In the genomic region with DNA sequence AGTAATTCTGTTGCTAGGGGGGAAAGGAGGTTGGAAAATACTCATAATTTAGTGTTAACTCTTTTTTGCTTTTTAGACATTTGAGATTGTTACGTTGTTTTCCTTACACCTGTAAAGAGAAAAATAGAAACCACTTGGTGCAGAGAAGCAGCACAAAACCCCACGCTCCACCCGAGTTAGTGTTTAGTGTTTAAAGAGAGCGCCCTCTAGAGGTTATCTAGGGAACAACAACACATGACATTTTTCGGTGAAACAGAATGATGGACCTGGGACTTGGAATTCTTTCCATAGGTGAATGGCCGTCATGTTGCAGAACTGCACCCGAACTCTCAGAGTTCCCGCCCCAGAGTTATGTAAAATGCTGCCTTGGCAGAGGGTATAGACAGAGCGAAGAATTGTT, we compare ENCODE assay signal across 10 mouse cellular contexts. TPM values are rescaled to one million over a fixed set of nuclear protein-coding genes. Genes with fewer than 3 reads are reported as not detected.
A peak's percentile ranks its signal among the peaks of the same experiment; 100 is the strongest.
DNase-seq lines count a peak whose midpoint lies in the region; ATAC-seq and TF ChIP-seq lines count a peak whose summit lies in the region.
"Had no signal": no experiment of that assay in that cellular context is flagged by ENCODE, and none has a peak within 500 bp of the region (broad histone marks: within the 10 kb centered on the region; RNA-seq: fewer than 3 reads in every experiment).

No protein-coding gene starts in this region.

- dilution Hi-C loops in CH12.LX (cut with MboI; ENCODE audit: extremely low pct_ligation_motif_present, extremely low pct_unique_long_range_greater_than_20kb, low sequenced_read_pairs) = no loop called here

- no peak for TF ChIP-seq POLR2A in CH12.LX (IDR thresholded peaks at IDR 0.05; ENCODE audit: low read depth, low read length)

- in situ Hi-C loops in CH12.LX (cut with MboI; ENCODE audit: low pct_ligation_motif_present, low pct_unique_long_range_greater_than_20kb, low sequenced_read_pairs) = no loop called here

- peak; percentile 66 for DNase-seq in hindbrain, embryonic 14.5 days (ENCODE audit: low spot score)
- no peak for DNase-seq in hindbrain, embryonic 10.5 days (ENCODE audit: low spot score)
- DNase-seq in CH12.LX (ENCODE audit: extremely low read depth) = peak; percentile 54
- peak; percentile 24 to 53 for DNase-seq in adrenal gland, postnatal 36 days
- DNase-seq in left cerebral cortex, postnatal 25 days (ENCODE audit: low spot score in 2 of 2) = peak; percentile 41 to 56
- DNase-seq in stomach, postnatal 0 days (ENCODE audit: low spot score) = no peak
- DNase-seq in right cerebral cortex, postnatal 25 days = no peak

- TF ChIP-seq RAD21 in CH12.LX (IDR thresholded peaks at IDR 0.05; ENCODE audit: low read depth, low read length) = peak; percentile 44

- H3K36me3 ChIP-seq in hindbrain, embryonic 14.5 days (replicated peaks; ENCODE audit: control insufficient read depth, insufficient read depth) = no peaks in the 10 kb centered on the region
- no peaks in the 10 kb centered on the region for H3K36me3 ChIP-seq in hindbrain, embryonic 10.5 days
- H3K36me3 ChIP-seq in CH12.LX (replicated peaks in 1 of 2; ENCODE audit: control insufficient read depth in 1 of 2, insufficient read depth in 1 of 2, low read length in 1 of 2) = no peaks in the 10 kb centered on the region
- H3K36me3 ChIP-seq in stomach, postnatal 0 days (ENCODE audit: control insufficient read depth, insufficient read depth, low read length) = no peaks in the 10 kb centered on the region
- H3K36me3 ChIP-seq: embryonic facial prominence, embryonic 15.5 days; limb, embryonic 15.5 days had no signal

- H3K79me2 ChIP-seq in CH12.LX (replicated peaks; ENCODE audit: control insufficient read depth, extremely low read depth, insufficient read depth, poor library complexity, severe bottlenecking) = no peaks in the 10 kb centered on the region

- no peak for ATAC-seq in hindbrain, embryonic 14.5 days (ENCODE audit: low FRiP score)
- peak; percentile 76 for ATAC-seq in erythroblast, adult 5-6 weeks (replicated peaks; ENCODE audit: low FRiP score, poor library complexity, severe bottlenecking)
- ATAC-seq in stomach, postnatal 0 days (ENCODE audit: low FRiP score, low TSS enrichment) = no peak

- intact Hi-C loops in left cerebral cortex, postnatal 25 days (cut with DNase I) = loop anchor here (2.0 kb wide), 1 partner anchor 57 kb away; no protein-coding TSS in a partner anchor

- H3K27ac ChIP-seq in hindbrain, embryonic 14.5 days = no peak overlapping the region
- no peak overlapping the region for H3K27ac ChIP-seq in hindbrain, embryonic 10.5 days
- H3K27ac ChIP-seq in CH12.LX (ENCODE audit: insufficient read depth, low read depth) = no peak overlapping the region
- H3K27ac ChIP-seq in stomach, postnatal 0 days (replicated peaks) = no peak overlapping the region
- H3K27ac ChIP-seq: embryonic facial prominence, embryonic 15.5 days; limb, embryonic 15.5 days had no signal

- H3K9ac ChIP-seq in hindbrain, embryonic 14.5 days = no peak overlapping the region
- no peak overlapping the region for H3K9ac ChIP-seq in CH12.LX (ENCODE audit: insufficient read depth, low read depth)
- no peak overlapping the region for H3K9ac ChIP-seq in stomach, postnatal 0 days (ENCODE audit: low read length)
- H3K9ac ChIP-seq: embryonic facial prominence, embryonic 15.5 days; limb, embryonic 15.5 days had no signal

- WGBS in hindbrain, embryonic 14.5 days = 30% methylated on average over 9 of the region's 9 CpGs
- 30% methylated on average over 9 of the region's 9 CpGs for WGBS in hindbrain, embryonic 10.5 days
- WGBS in stomach, postnatal 0 days = 12% methylated on average over 9 of the region's 9 CpGs

- H3K9me3 ChIP-seq in hindbrain, embryonic 14.5 days (ENCODE audit: control insufficient read depth, low read length) = no peaks in the 10 kb centered on the region
- 0 out of 2 replicates have a peak, but pooled peaks cover under 1% of the 10 kb centered on the region for H3K9me3 ChIP-seq in hindbrain, embryonic 10.5 days
- peaks cover 3% of the 10 kb centered on the region for H3K9me3 ChIP-seq in CH12.LX (replicated peaks; ENCODE audit: low read length)
- no peaks in the 10 kb centered on the region for H3K9me3 ChIP-seq in stomach, postnatal 0 days (ENCODE audit: control insufficient read depth, low read length)
- H3K9me3 ChIP-seq: embryonic facial prominence, embryonic 15.5 days; limb, embryonic 15.5 days had no signal

- no peak overlapping the region for H3K4me2 ChIP-seq in hindbrain, embryonic 14.5 days (replicated peaks)
- no peak overlapping the region for H3K4me2 ChIP-seq in CH12.LX (ENCODE audit: insufficient read depth, low read depth, poor library complexity, severe bottlenecking)
- H3K4me2 ChIP-seq in stomach, postnatal 0 days (replicated peaks; ENCODE audit: low read depth) = no peak overlapping the region
- H3K4me2 ChIP-seq: embryonic facial prominence, embryonic 15.5 days; limb, embryonic 15.5 days had no signal

- TF ChIP-seq CTCF in CH12.LX (conservative IDR thresholded peaks at IDR 0.05 in 1 of 2, IDR thresholded peaks at IDR 0.05 in 1 of 2; ENCODE audit: low read depth in 2 of 2, low read length in 2 of 2) = peak; percentile 83 to 97
- peak; percentile 83 for TF ChIP-seq CTCF in stomach, postnatal 0 days (IDR thresholded peaks at IDR 0.05; ENCODE audit: low read depth)

- H3K4me1 ChIP-seq in hindbrain, embryonic 14.5 days (replicated peaks; ENCODE audit: control insufficient read depth, insufficient read depth, low read length) = no peaks in the 10 kb centered on the region
- H3K4me1 ChIP-seq in hindbrain, embryonic 10.5 days (replicated peaks) = no peaks in the 10 kb centered on the region
- H3K4me1 ChIP-seq in CH12.LX (ENCODE audit: control insufficient read depth in 1 of 2, insufficient read depth in 2 of 2) = peaks cover 3 to 5% of the 10 kb centered on the region in 2 experiments; a peak in 3 of 4 replicates
- no peaks in the 10 kb centered on the region for H3K4me1 ChIP-seq in stomach, postnatal 0 days (replicated peaks; ENCODE audit: control insufficient read depth, insufficient read depth)
- H3K4me1 ChIP-seq: embryonic facial prominence, embryonic 15.5 days; limb, embryonic 15.5 days had no signal

- TF ChIP-seq EP300 in CH12.LX (IDR thresholded peaks at IDR 0.05; ENCODE audit: low read length) = no peak
- TF ChIP-seq EP300 in stomach, postnatal 0 days (optimal IDR thresholded peaks at IDR 0.05) = no peak

- H3K4me3 ChIP-seq in hindbrain, embryonic 14.5 days (replicated peaks; ENCODE audit: low read length) = no peak overlapping the region
- H3K4me3 ChIP-seq in hindbrain, embryonic 10.5 days = no peak overlapping the region
- no peak overlapping the region for H3K4me3 ChIP-seq in CH12.LX (replicated peaks in 1 of 3; ENCODE audit: low read depth in 2 of 3, low read length in 2 of 3, poor library complexity in 1 of 3)
- H3K4me3 ChIP-seq in stomach, postnatal 0 days (ENCODE audit: low read depth, low read length) = no peak overlapping the region
- H3K4me3 ChIP-seq: embryonic facial prominence, embryonic 15.5 days; limb, embryonic 15.5 days had no signal

- 0 out of 2 replicates have a peak, but pooled peaks cover 4% of the 10 kb centered on the region for H3K27me3 ChIP-seq in hindbrain, embryonic 14.5 days (ENCODE audit: control insufficient read depth, insufficient read depth, low read length)
- H3K27me3 ChIP-seq in hindbrain, embryonic 10.5 days (ENCODE audit: insufficient read depth, poor library complexity, severe bottlenecking) = no peaks in the 10 kb centered on the region
- peaks cover 62% of the 10 kb centered on the region for H3K27me3 ChIP-seq in CH12.LX (replicated peaks)
- H3K27me3 ChIP-seq in stomach, postnatal 0 days (ENCODE audit: control insufficient read depth, insufficient read depth, low read length) = no peaks in the 10 kb centered on the region
- H3K27me3 ChIP-seq: embryonic facial prominence, embryonic 15.5 days; limb, embryonic 15.5 days had no signal

RNA-seq across cellular contexts. Expression of gene Alox12e, which starts 13.1 kb away (rescaled TPM):
- polyA plus RNA-seq in hindbrain, embryonic 14.5 days (2014; fragmentation: Nextera tagmentation; extraction: Ambion mirVana) = not detected in 2 replicates
- polyA plus RNA-seq in hindbrain, embryonic 10.5 days (2016; fragmentation: Nextera tagmentation; extraction: Ambion mirVana) = not detected in 2 replicates
- total RNA-seq in CH12.LX (2012; rRNA removed) = 0.21 TPM in 1 of 2 replicates, not detected in the other
- total RNA-seq in CH12.LX (2014; rRNA removed) = not detected in 2 replicates
- polyA plus RNA-seq in CH12.LX (2012; ENCODE audit: insufficient read length, low read depth) = not detected in 2 replicates
- not detected for total RNA-seq in adrenal gland, postnatal 36 days (2021)
- total RNA-seq in erythroblast, adult 5-6 weeks (2015; ENCODE audit: low replicate concordance) = 0.96 and 2.5 TPM in 2 replicates
- 0.42 TPM in 1 of 2 replicates, not detected in the other for total RNA-seq in erythroblast, adult 5-6 weeks (2017; ENCODE audit: low replicate concordance)
- total RNA-seq in left cerebral cortex, postnatal 25 days (2021) = under 1 TPM; 0.34 to 0.60 TPM
- 0.05 and 0.17 TPM in 2 replicates for polyA plus RNA-seq in stomach, postnatal 0 days (2015; fragmentation: Nextera tagmentation; extraction: Ambion mirVana)

RNA-seq across cellular contexts. Expression of gene Alox15, which starts 42.5 kb away (rescaled TPM):
- polyA plus RNA-seq in hindbrain, embryonic 14.5 days (2014; fragmentation: Nextera tagmentation; extraction: Ambion mirVana) = 0.11 TPM in 1 of 2 replicates, not detected in the other
- 0.06 and 0.16 TPM in 2 replicates for polyA plus RNA-seq in hindbrain, embryonic 10.5 days (2016; fragmentation: Nextera tagmentation; extraction: Ambion mirVana)
- total RNA-seq in CH12.LX (2012; rRNA removed) (0.04 TPM in 1 of 2 replicates, not detected in the other), CH12.LX (2014; rRNA removed) (not detected in 2 replicates)
- not detected in 2 replicates for polyA plus RNA-seq in CH12.LX (2012; ENCODE audit: insufficient read length, low read depth)
- 1 to 10 TPM; 1.9 to 6.0 TPM for total RNA-seq in adrenal gland, postnatal 36 days (2021)
- total RNA-seq in erythroblast, adult 5-6 weeks (2015; ENCODE audit: low replicate concordance) = 14.4 and 37.1 TPM in 2 replicates
- total RNA-seq in erythroblast, adult 5-6 weeks (2017; ENCODE audit: low replicate concordance) = 5.7 and 26.6 TPM in 2 replicates
- not detected for total RNA-seq in left cerebral cortex, postnatal 25 days (2021)
- polyA plus RNA-seq in stomach, postnatal 0 days (2015; fragmentation: Nextera tagmentation; extraction: Ambion mirVana) = 3.2 and 12.3 TPM in 2 replicates

RNA-seq across cellular contexts. Expression of gene Alox12, which starts 54.2 kb away (rescaled TPM):
- polyA plus RNA-seq in hindbrain, embryonic 14.5 days (2014; fragmentation: Nextera tagmentation; extraction: Ambion mirVana) = 1.7 and 2.1 TPM in 2 replicates
- 2.4 and 3.7 TPM in 2 replicates for polyA plus RNA-seq in hindbrain, embryonic 10.5 days (2016; fragmentation: Nextera tagmentation; extraction: Ambion mirVana)
- total RNA-seq in CH12.LX (2012; rRNA removed) (not detected in 2 replicates), CH12.LX (2014; rRNA removed) (not detected in 2 replicates)
- polyA plus RNA-seq in CH12.LX (2012; ENCODE audit: insufficient read length, low read depth) = not detected in 2 replicates
- 1 to 10 TPM; 1.2 to 1.8 TPM for total RNA-seq in adrenal gland, postnatal 36 days (2021)
- 2.3 TPM in 1 of 2 replicates, not detected in the other for total RNA-seq in erythroblast, adult 5-6 weeks (2015; ENCODE audit: low replicate concordance)
- 0.28 TPM in 1 of 2 replicates, not detected in the other for total RNA-seq in erythroblast, adult 5-6 weeks (2017; ENCODE audit: low replicate concordance)
- under 1 TPM in 1 of 2 experiments, not detected in 1; 0.23 TPM for total RNA-seq in left cerebral cortex, postnatal 25 days (2021)
- polyA plus RNA-seq in stomach, postnatal 0 days (2015; fragmentation: Nextera tagmentation; extraction: Ambion mirVana) = 13.8 and 16.5 TPM in 2 replicates

Comparison
In these comparisons a context has a peak if more than half of its experiments do, and no peak if none do; other contexts are left out.
1. DNase-seq: peak in hindbrain, embryonic 14.5 days (single experiment), CH12.LX (single experiment), adrenal gland, postnatal 36 days (2 of 2) and left cerebral cortex, postnatal 25 days (2 of 2); none in hindbrain, embryonic 10.5 days (single experiment), stomach, postnatal 0 days (single experiment) and right cerebral cortex, postnatal 25 days (single experiment).